Mouse (Mus musculus) CH12.LX (cell line): Measurements from ENCODE around the gene Slc4a4.

Experiments used
- CTCF ChIP-seq, 2 experiments: IDR thresholded peaks in 1 of 2; conservative IDR thresholded peaks in 1 of 2; 2 replicates each; pipeline ENCODE4 v1.5.1; 2011 to 2012; ENCODE audit warnings: low read depth in 2 of 2, low read length in 2 of 2, improper control_type of control experiment in 1 of 2, inconsistent platforms in 1 of 2, mild to moderate bottlenecking in 1 of 2, moderate library complexity in 1 of 2
- ETS1 ChIP-seq: conservative IDR thresholded peaks from 2 replicates; pipeline ENCODE4 v1.6.1; 2012; ENCODE audit warnings: low read depth, mild to moderate bottlenecking, inconsistent platforms, low read length, improper control_type of control experiment, moderate library complexity
- HCFC1 ChIP-seq: IDR thresholded peaks from 2 replicates; pipeline ENCODE4 v1.6.1; 2012; ENCODE audit warnings: low read depth, mild to moderate bottlenecking, inconsistent platforms, low read length, improper control_type of control experiment
- POLR2A ChIP-seq: IDR thresholded peaks from 2 replicates; pipeline ENCODE4 v1.6.1; 2011; ENCODE audit warnings: low read depth, mild to moderate bottlenecking, improper control_type of control experiment, low read length
- POLR2AphosphoS2 ChIP-seq: IDR thresholded peaks from 2 replicates; pipeline ENCODE4 v1.6.1; 2011; ENCODE audit warnings: low read depth, low read length, improper control_type of control experiment
- ZC3H11A ChIP-seq: IDR thresholded peaks from 2 replicates; pipeline ENCODE4 v1.6.1; 2012; ENCODE audit warnings: low read depth, mild to moderate bottlenecking, inconsistent platforms, low read length, improper control_type of control experiment

DNA sequence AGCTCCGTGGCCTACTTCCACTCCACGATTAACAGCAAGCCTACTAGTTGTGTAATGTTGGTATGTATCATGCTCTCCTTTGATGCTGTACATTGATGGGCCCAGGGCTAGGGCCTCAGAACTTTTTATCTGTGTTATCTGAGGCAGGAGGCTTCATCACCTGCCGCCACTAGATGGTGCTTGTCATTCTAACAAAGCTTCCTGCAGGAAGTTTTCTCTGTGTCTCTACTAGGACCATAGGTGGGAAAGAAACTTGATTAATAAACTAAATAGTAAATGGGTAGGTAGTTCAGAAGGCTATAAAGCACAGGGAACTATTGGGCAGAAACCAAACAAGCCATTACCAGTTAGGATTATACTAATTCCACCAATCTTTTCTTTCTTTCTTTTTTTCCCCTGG lies 2.5 kb upstream of the Slc4a4 start:
- TF ChIP-seq CTCF (conservative IDR thresholded peaks at IDR 0.05 in 1 of 2, IDR thresholded peaks at IDR 0.05 in 1 of 2; ENCODE audit: low read depth in 2 of 2, low read length in 2 of 2) (peak in 1 of 2 experiments; percentile 76; a peak in 2 of 4 replicates), POLR2A (no peak), ZC3H11A (no peak), ETS1 (no peak), POLR2AphosphoS2 (no peak), HCFC1 (no peak)
